Mouse (Mus musculus): ENCODE data around the gene Txndc11. TPM values are rescaled to one million over a fixed set of nuclear protein-coding genes. Genes with fewer than 3 reads are reported as not detected.

Gene Txndc11
- 30.1 and 30.8 TPM in 2 replicates for polyA plus RNA-seq (2015; fragmentation: Nextera tagmentation; extraction: Ambion mirVana)

- H3K36me3 ChIP-seq (ENCODE audit: control insufficient read depth, insufficient read depth, low read length): peaks cover 17% of the 10 kb centered on the region
- H3K4me2 ChIP-seq (ENCODE audit: low read depth, low read length): peak within 1 kb of the TSS; percentile 62
- peak within 1 kb of the TSS; percentile 93 for H3K4me3 ChIP-seq (ENCODE audit: low read length)
- peaks cover 20% of the 10 kb centered on the region for H3K4me1 ChIP-seq (replicated peaks; ENCODE audit: control insufficient read depth, insufficient read depth, low read length)
- ATAC-seq (ENCODE audit: low read depth): peak; percentile 99
- H3K9ac ChIP-seq (ENCODE audit: low read length): peak within 1 kb of the TSS; percentile 97
- no peaks in the 10 kb centered on the region for H3K27me3 ChIP-seq (ENCODE audit: control insufficient read depth, insufficient read depth, low read depth, low read length)
- WGBS: under 1% methylated on average over 80 of the region's 80 CpGs
- peak within 1 kb of the TSS; percentile 96 for H3K27ac ChIP-seq (ENCODE audit: low read length)
- H3K9me3 ChIP-seq (ENCODE audit: control insufficient read depth, low read length): no peaks in the 10 kb centered on the region
Measured at GRCm38 (mm10) chr16:11134348-11135344, at the start of gene Txndc11. TSS of gene Txndc11 (minus strand) at chr16:11134650.

- 72% methylated on average over 2 of the region's 2 CpGs for WGBS
- Histone ChIP-seq H3K4me2 (ENCODE audit: low read depth, low read length) (peak overlapping the region; percentile 84), H3K4me1 (replicated peaks; ENCODE audit: control insufficient read depth, insufficient read depth, low read length) (peaks cover 11% of the 10 kb centered on the region), H3K27me3 (ENCODE audit: control insufficient read depth, insufficient read depth, low read depth, low read length) (no peaks in the 10 kb centered on the region), H3K36me3 (ENCODE audit: control insufficient read depth, insufficient read depth, low read length) (no peaks in the 10 kb centered on the region), H3K27ac (ENCODE audit: low read length) (no peak overlapping the region), H3K4me3 (ENCODE audit: low read length) (no peak overlapping the region), H3K9ac (ENCODE audit: low read length) (no peak overlapping the region), H3K9me3 (ENCODE audit: control insufficient read depth, low read length) (peaks cover 2% of the 10 kb centered on the region; the same call in 1 of the 2 replicates)
- no peak for ATAC-seq (ENCODE audit: low read depth)
Measured at GRCm38 (mm10) chr16:11177404-11177803, 43.0 kb upstream of the Txndc11 start.

GRCm38 (mm10) chr16:11176884-11177244 is 42.4 kb upstream of the Txndc11 start:
- Histone ChIP-seq H3K27ac (ENCODE audit: low read length) (peak overlapping the region; percentile 72), H3K4me3 (ENCODE audit: low read length) (peak overlapping the region; percentile 95), H3K27me3 (ENCODE audit: control insufficient read depth, insufficient read depth, low read depth, low read length) (no peaks in the 10 kb centered on the region), H3K4me2 (ENCODE audit: low read depth, low read length) (peak overlapping the region; percentile 84), H3K4me1 (replicated peaks; ENCODE audit: control insufficient read depth, insufficient read depth, low read length) (peaks cover 11% of the 10 kb centered on the region), H3K9ac (ENCODE audit: low read length) (peak overlapping the region; percentile 93), H3K9me3 (ENCODE audit: control insufficient read depth, low read length) (peaks cover 2% of the 10 kb centered on the region; the same call in 1 of the 2 replicates), H3K36me3 (ENCODE audit: control insufficient read depth, insufficient read depth, low read length) (no peaks in the 10 kb centered on the region)
- WGBS: 3% methylated on average over 4 of the region's 4 CpGs
- ATAC-seq (ENCODE audit: low read depth): no peak

GRCm38 (mm10) chr16:11176208-11176883 is 41.9 kb upstream of the Txndc11 start, which contains the start of gene Zc3h7a:
TSS of gene Zc3h7a (minus strand) at chr16:11176393.
- peak within 1 kb of the TSS; percentile 91 for H3K27ac ChIP-seq (ENCODE audit: low read length)
- peak; percentile 95 for ATAC-seq (ENCODE audit: low read depth)
- no peaks in the 10 kb centered on the region for H3K27me3 ChIP-seq (ENCODE audit: control insufficient read depth, insufficient read depth, low read depth, low read length)
- H3K9me3 ChIP-seq (ENCODE audit: control insufficient read depth, low read length): peaks cover 2% of the 10 kb centered on the region; the same call in 1 of the 2 replicates
- peak within 1 kb of the TSS; percentile 95 for H3K4me3 ChIP-seq (ENCODE audit: low read length)
- no peaks in the 10 kb centered on the region for H3K36me3 ChIP-seq (ENCODE audit: control insufficient read depth, insufficient read depth, low read length)
- peaks cover 11% of the 10 kb centered on the region for H3K4me1 ChIP-seq (replicated peaks; ENCODE audit: control insufficient read depth, insufficient read depth, low read length)
- H3K4me2 ChIP-seq (ENCODE audit: low read depth, low read length): peak within 1 kb of the TSS; percentile 84
- peak within 1 kb of the TSS; percentile 93 for H3K9ac ChIP-seq (ENCODE audit: low read length)
- 0% methylated on average over 39 of the region's 57 CpGs for WGBS

GRCm38 (mm10) chr16:11175489-11176207 is 41.2 kb upstream of the Txndc11 start:
- peak; percentile 73 for ATAC-seq (ENCODE audit: low read depth)

GRCm38 (mm10) chr16:11175100-11175488 is 40.6 kb upstream of the Txndc11 start:
- H3K4me3 ChIP-seq (ENCODE audit: low read length): peak overlapping the region; percentile 95
- peaks cover 2% of the 10 kb centered on the region; the same call in 1 of the 2 replicates for H3K9me3 ChIP-seq (ENCODE audit: control insufficient read depth, low read length)
- peaks cover 11% of the 10 kb centered on the region for H3K4me1 ChIP-seq (replicated peaks; ENCODE audit: control insufficient read depth, insufficient read depth, low read length)
- H3K9ac ChIP-seq (ENCODE audit: low read length): peak overlapping the region; percentile 93
- peak overlapping the region; percentile 91 for H3K27ac ChIP-seq (ENCODE audit: low read length)
- H3K4me2 ChIP-seq (ENCODE audit: low read depth, low read length): peak overlapping the region; percentile 84
- no peaks in the 10 kb centered on the region for H3K36me3 ChIP-seq (ENCODE audit: control insufficient read depth, insufficient read depth, low read length)
- ATAC-seq (ENCODE audit: low read depth): no peak
- H3K27me3 ChIP-seq (ENCODE audit: control insufficient read depth, insufficient read depth, low read depth, low read length): no peaks in the 10 kb centered on the region
- 6% methylated on average over 9 of the region's 9 CpGs for WGBS

More at GRCm38 (mm10) chr16:11175489-11176207, 41.2 kb upstream of the Txndc11 start:
- Histone ChIP-seq H3K4me2 (ENCODE audit: low read depth, low read length) (peak overlapping the region; percentile 84), H3K4me1 (replicated peaks; ENCODE audit: control insufficient read depth, insufficient read depth, low read length) (peaks cover 11% of the 10 kb centered on the region), H3K27me3 (ENCODE audit: control insufficient read depth, insufficient read depth, low read depth, low read length) (no peaks in the 10 kb centered on the region), H3K4me3 (ENCODE audit: low read length) (peak overlapping the region; percentile 95), H3K36me3 (ENCODE audit: control insufficient read depth, insufficient read depth, low read length) (no peaks in the 10 kb centered on the region), H3K9me3 (ENCODE audit: control insufficient read depth, low read length) (peaks cover 2% of the 10 kb centered on the region; the same call in 1 of the 2 replicates), H3K27ac (ENCODE audit: low read length) (peak overlapping the region; percentile 91), H3K9ac (ENCODE audit: low read length) (peak overlapping the region; percentile 93)
- under 1% methylated on average over 72 of the region's 72 CpGs for WGBS

GRCm38 (mm10) chr16:11174671-11175081 is 40.2 kb upstream of the Txndc11 start:
- Histone ChIP-seq H3K4me1 (replicated peaks; ENCODE audit: control insufficient read depth, insufficient read depth, low read length) (peaks cover 11% of the 10 kb centered on the region), H3K9ac (ENCODE audit: low read length) (no peak overlapping the region; the same call in 1 of the 2 replicates), H3K27ac (ENCODE audit: low read length) (no peak overlapping the region), H3K9me3 (ENCODE audit: control insufficient read depth, low read length) (peaks cover 2% of the 10 kb centered on the region; the same call in 1 of the 2 replicates), H3K4me3 (ENCODE audit: low read length) (peak overlapping the region; percentile 95), H3K36me3 (ENCODE audit: control insufficient read depth, insufficient read depth, low read length) (no peaks in the 10 kb centered on the region), H3K4me2 (ENCODE audit: low read depth, low read length) (peak overlapping the region; percentile 84), H3K27me3 (ENCODE audit: control insufficient read depth, insufficient read depth, low read depth, low read length) (no peaks in the 10 kb centered on the region)
- 8% methylated on average over 10 of the region's 10 CpGs for WGBS
- no peak for ATAC-seq (ENCODE audit: low read depth)

GRCm38 (mm10) chr16:11171679-11172078 is 37.2 kb upstream of the Txndc11 start:
- no peaks in the 10 kb centered on the region for H3K9me3 ChIP-seq (ENCODE audit: control insufficient read depth, low read length)
- ATAC-seq (ENCODE audit: low read depth): no peak
- no peak overlapping the region for H3K9ac ChIP-seq (ENCODE audit: low read length)
- no peaks in the 10 kb centered on the region for H3K36me3 ChIP-seq (ENCODE audit: control insufficient read depth, insufficient read depth, low read length)
- H3K27ac ChIP-seq (ENCODE audit: low read length): no peak overlapping the region
- no peak overlapping the region for H3K4me3 ChIP-seq (ENCODE audit: low read length)
- 82% methylated on average over 6 of the region's 6 CpGs for WGBS
- no peak overlapping the region for H3K4me2 ChIP-seq (ENCODE audit: low read depth, low read length)
- no peaks in the 10 kb centered on the region for H3K27me3 ChIP-seq (ENCODE audit: control insufficient read depth, insufficient read depth, low read depth, low read length)
- H3K4me1 ChIP-seq (replicated peaks; ENCODE audit: control insufficient read depth, insufficient read depth, low read length): peaks cover 5% of the 10 kb centered on the region
